Mouse (Mus musculus) limb, embryonic 12.5 days (tissue): ENCODE results near the gene Mical2. TPM values are rescaled to one million over a fixed set of nuclear protein-coding genes. Genes with fewer than 3 reads are reported as not detected.

Experiments
- ATAC-seq: fragments of 200-750 bp; cut with Nextera tagmentation; 2 replicates; pipeline ENCODE4 v1.8.0; 2017; ENCODE audit warnings: low read depth, moderate TSS enrichment; ENCODE audit not compliant: insufficient number of reproducible peaks, insufficient read depth, low FRiP score, low TSS enrichment
- H3K27ac ChIP-seq: fragments of 300-500 bp; sonication (generic); 2 replicates; pipeline ENCODE4 v1.5.1; 2016; ENCODE audit warnings: mild to moderate bottlenecking, moderate library complexity
- H3K27me3 ChIP-seq: fragments of 300-500 bp; sonication (generic); 2 replicates; pipeline ENCODE4 v1.6.1; 2016; ENCODE audit warnings: mild to moderate bottlenecking, moderate library complexity
- H3K36me3 ChIP-seq: fragments of 300-500 bp; sonication (generic); 2 replicates; pipeline ENCODE4 v1.6.1; 2016; ENCODE audit warnings: mild to moderate bottlenecking, moderate library complexity
- H3K4me1 ChIP-seq: fragments of 300-500 bp; sonication (generic); replicated peaks from 2 replicates; pipeline ENCODE4 v1.6.1; 2016
- H3K4me2 ChIP-seq: fragments of 300-500 bp; sonication (generic); 2 replicates; pipeline ENCODE4 v1.6.1; 2016; ENCODE audit warnings: mild to moderate bottlenecking, moderate library complexity
- H3K4me3 ChIP-seq: fragments of 300-500 bp; sonication (generic); replicated peaks from 2 replicates; pipeline ENCODE4 v1.5.1; 2016; ENCODE audit warnings: mild to moderate bottlenecking
- H3K9ac ChIP-seq: fragments of 300-500 bp; sonication (generic); replicated peaks from 2 replicates; pipeline ENCODE4 v1.6.1; 2016; ENCODE audit warnings: mild to moderate bottlenecking, moderate library complexity
- H3K9me3 ChIP-seq: fragments of 300-500 bp; sonication (generic); 2 replicates; pipeline ENCODE4 v1.6.1; 2016; ENCODE audit warnings: mild to moderate bottlenecking, moderate library complexity
- WGBS: fragments of 180-500 bp; shearing (Covaris S2); methylation state at CpG from one replicate; pipeline ENCODE4 v1.1.7; 2016; 5-methylcytosine and 5-hydroxymethylcytosine counted together
- polyA plus RNA-seq: library from polyadenylated mRNA; unstranded; fragments of >200 nt; fragmentation: Nextera tagmentation; extraction: Ambion mirVana; gene quantifications from 2 replicates; pipeline ENCODE4 v1.2.1, GENCODE M21; 2016

Gene Mical2
- polyA plus RNA-seq, 1 experiment from 2014 or later, result 2.4 TPM

GRCm38 (mm10) chr7:112405578-112405977 is 179.9 kb downstream of the Mical2 start:
- Histone ChIP-seq H3K9me3 (no peaks in the 10 kb centered on the region), H3K4me1 (peaks cover 7% of the 10 kb centered on the region; the same call in 1 of the 2 replicates), H3K27ac (no peak overlapping the region), H3K27me3 (no peaks in the 10 kb centered on the region), H3K4me2 (no peak overlapping the region), H3K36me3 (no peaks in the 10 kb centered on the region), H3K9ac (no peak overlapping the region), H3K4me3 (no peak overlapping the region)
- 89% methylated on average over 8 of the region's 8 CpGs for WGBS
- no peak for ATAC-seq

GRCm38 (mm10) chr7:112407597-112407996 is 181.9 kb downstream of the Mical2 start:
- WGBS, result 90% methylated on average over 7 of the region's 7 CpGs
- no peaks in the 10 kb centered on the region for H3K36me3 ChIP-seq
- no peak overlapping the region for H3K9ac ChIP-seq
- H3K4me3 ChIP-seq, result no peak overlapping the region
- H3K9me3 ChIP-seq, result no peaks in the 10 kb centered on the region
- peaks cover 10% of the 10 kb centered on the region for H3K4me1 ChIP-seq
- H3K4me2 ChIP-seq, result no peak overlapping the region
- ATAC-seq, result no peak
- no peaks in the 10 kb centered on the region for H3K27me3 ChIP-seq
- H3K27ac ChIP-seq, result no peak overlapping the region

GRCm38 (mm10) chr7:112409991-112410390 is 184.3 kb downstream of the Mical2 start:
- no peaks in the 10 kb centered on the region for H3K36me3 ChIP-seq
- no peak overlapping the region for H3K27ac ChIP-seq
- H3K9ac ChIP-seq, result no peak overlapping the region
- 83% methylated on average over 3 of the region's 3 CpGs for WGBS
- ATAC-seq, result no peak
- no peak overlapping the region for H3K4me3 ChIP-seq
- H3K4me2 ChIP-seq, result no peak overlapping the region
- H3K9me3 ChIP-seq, result no peaks in the 10 kb centered on the region
- no peaks in the 10 kb centered on the region for H3K27me3 ChIP-seq
- peaks cover 13% of the 10 kb centered on the region for H3K4me1 ChIP-seq

GRCm38 (mm10) chr7:112413286-112413685 is 187.6 kb downstream of the Mical2 start:
- no peak overlapping the region for H3K27ac ChIP-seq
- H3K4me3 ChIP-seq, result no peak overlapping the region
- 84% methylated on average over 6 of the region's 6 CpGs for WGBS
- peaks cover 11% of the 10 kb centered on the region; the same call in 1 of the 2 replicates for H3K27me3 ChIP-seq
- no peak overlapping the region for H3K9ac ChIP-seq
- H3K4me2 ChIP-seq, result no peak overlapping the region
- no peaks in the 10 kb centered on the region for H3K36me3 ChIP-seq
- no peaks in the 10 kb centered on the region for H3K9me3 ChIP-seq
- H3K4me1 ChIP-seq, result peaks cover 29% of the 10 kb centered on the region
- ATAC-seq, result no peak

GRCm38 (mm10) chr7:112416058-112416526 is 190.4 kb downstream of the Mical2 start:
- Histone ChIP-seq H3K36me3 (no peaks in the 10 kb centered on the region), H3K4me3 (peak overlapping the region; percentile 12; the same call in 1 of the 2 replicates), H3K9ac (no peak overlapping the region; the same call in 1 of the 2 replicates), H3K27me3 (peaks cover 14% of the 10 kb centered on the region), H3K4me1 (peaks cover 29% of the 10 kb centered on the region), H3K27ac (0 out of 2 replicates have a peak overlapping the region, but pooled peaks have one; percentile 0), H3K4me2 (peak overlapping the region; percentile 49), H3K9me3 (no peaks in the 10 kb centered on the region)
- WGBS, result 8% methylated on average over 14 of the region's 14 CpGs
- ATAC-seq, result no peak

- Histone ChIP-seq H3K9ac (no peak overlapping the region), H3K9me3 (no peaks in the 10 kb centered on the region), H3K4me1 (peaks cover 29% of the 10 kb centered on the region), H3K27me3 (peaks cover 14% of the 10 kb centered on the region), H3K36me3 (no peaks in the 10 kb centered on the region), H3K27ac (0 out of 2 replicates have a peak overlapping the region, but pooled peaks have one; percentile 0), H3K4me2 (peak overlapping the region; percentile 49), H3K4me3 (no peak overlapping the region)
- 15% methylated on average over 6 of the region's 7 CpGs for WGBS
- no peak; the same call in 1 of the 2 replicates for ATAC-seq
These were observed 191.3 kb downstream of the Mical2 start for GRCm38 (mm10) chr7:112416730-112417513.

- no peak for ATAC-seq
- Histone ChIP-seq H3K9ac (no peak overlapping the region), H3K9me3 (no peaks in the 10 kb centered on the region), H3K4me2 (no peak overlapping the region), H3K4me1 (peaks cover 25% of the 10 kb centered on the region), H3K4me3 (no peak overlapping the region), H3K27ac (no peak overlapping the region), H3K36me3 (no peaks in the 10 kb centered on the region), H3K27me3 (peaks cover 14% of the 10 kb centered on the region)
- 69% methylated on average over 4 of the region's 4 CpGs for WGBS
These were observed 191.9 kb downstream of the Mical2 start for GRCm38 (mm10) chr7:112417598-112417997.

GRCm38 (mm10) chr7:112423438-112423837 is 197.8 kb downstream of the Mical2 start:
- no peak for ATAC-seq
- Histone ChIP-seq H3K4me3 (no peak overlapping the region), H3K9me3 (no peaks in the 10 kb centered on the region), H3K36me3 (no peaks in the 10 kb centered on the region), H3K4me2 (no peak overlapping the region), H3K27ac (no peak overlapping the region), H3K27me3 (peaks cover 1% of the 10 kb centered on the region; the same call in 1 of the 2 replicates), H3K4me1 (peaks cover 10% of the 10 kb centered on the region), H3K9ac (no peak overlapping the region)
- 84% methylated on average over 4 of the region's 4 CpGs for WGBS

- Histone ChIP-seq H3K4me2 (peak overlapping the region; percentile 77), H3K36me3 (no peaks in the 10 kb centered on the region), H3K27me3 (no peaks in the 10 kb centered on the region), H3K9me3 (peaks cover 3% of the 10 kb centered on the region; the same call in 1 of the 2 replicates), H3K4me3 (no peak overlapping the region; the same call in 1 of the 2 replicates), H3K9ac (no peak overlapping the region), H3K27ac (0 out of 2 replicates have a peak overlapping the region, but pooled peaks have one; percentile 94), H3K4me1 (peaks cover 21% of the 10 kb centered on the region)
- WGBS, result 52% methylated on average over 5 of the region's 5 CpGs
- no peak for ATAC-seq
These were observed 201.2 kb downstream of the Mical2 start for GRCm38 (mm10) chr7:112426811-112427210.

GRCm38 (mm10) chr7:112427357-112428157 is 201.9 kb downstream of the Mical2 start, which contains the start of gene Parva:
Gene Parva (plus strand): TSS chr7:112427505.
- H3K4me1 ChIP-seq, result peaks cover 21% of the 10 kb centered on the region
- ATAC-seq, result peak; percentile 60
- no peaks in the 10 kb centered on the region for H3K27me3 ChIP-seq
- H3K27ac ChIP-seq, result peak within 1 kb of the TSS; percentile 94
- H3K9me3 ChIP-seq, result peaks cover 3% of the 10 kb centered on the region; the same call in 1 of the 2 replicates
- H3K9ac ChIP-seq, result peak within 1 kb of the TSS; percentile 83
- no peaks in the 10 kb centered on the region for H3K36me3 ChIP-seq
- peak within 1 kb of the TSS; percentile 77 for H3K4me2 ChIP-seq
- 1% methylated on average over 49 of the region's 49 CpGs for WGBS
- peak within 1 kb of the TSS; percentile 63 for H3K4me3 ChIP-seq

- H3K9me3 ChIP-seq, result peaks cover 3% of the 10 kb centered on the region; the same call in 1 of the 2 replicates
- under 1% methylated on average over 22 of the region's 22 CpGs for WGBS
- H3K27me3 ChIP-seq, result no peaks in the 10 kb centered on the region
- H3K4me2 ChIP-seq, result peak overlapping the region; percentile 77
- peak overlapping the region; percentile 63 for H3K4me3 ChIP-seq
- peak overlapping the region; percentile 94 for H3K27ac ChIP-seq
- peak overlapping the region; percentile 83 for H3K9ac ChIP-seq
- peak; percentile 83 for ATAC-seq
- no peaks in the 10 kb centered on the region for H3K36me3 ChIP-seq
- peaks cover 21% of the 10 kb centered on the region for H3K4me1 ChIP-seq
These were observed 202.5 kb downstream of the Mical2 start for GRCm38 (mm10) chr7:112428158-112428535.
